Mouse (Mus musculus) embryonic facial prominence, embryonic 14.5 days (tissue): Measurements from ENCODE around the gene Tom1l2. TPM values are rescaled to one million over a fixed set of nuclear protein-coding genes. Genes with fewer than 3 reads are reported as not detected.

Experiments
- ATAC-seq: fragments of 200-750 bp; cut with Nextera tagmentation; 2 replicates; pipeline ENCODE4 v1.8.0; 2017; ENCODE audit warnings: low read depth, moderate number of reproducible peaks, moderate TSS enrichment
- DNase-seq: peaks from one replicate; pipeline ENCODE4 v3.0.0-alpha.2; 2015; ENCODE audit warnings: low spot score
- H3K27ac ChIP-seq: fragments of 300-500 bp; sonication (generic); replicated peaks from 2 replicates; pipeline ENCODE4 v1.5.1; 2014; ENCODE audit warnings: low read depth, mild to moderate bottlenecking, low read length, moderate library complexity
- H3K27me3 ChIP-seq: fragments of 300-500 bp; sonication (generic); replicated peaks from 2 replicates; pipeline ENCODE4 v1.6.1; 2014; ENCODE audit warnings: low read length; ENCODE audit not compliant: control insufficient read depth, insufficient read depth
- H3K36me3 ChIP-seq: fragments of 300-500 bp; sonication (generic); 2 replicates; pipeline ENCODE4 v1.6.1; 2014; ENCODE audit warnings: low read length, mixed read lengths; ENCODE audit not compliant: control insufficient read depth, insufficient read depth
- H3K4me1 ChIP-seq: fragments of 300-500 bp; sonication (generic); 2 replicates; pipeline ENCODE4 v1.6.1; 2014; ENCODE audit warnings: antibody characterized with exemption, low read length; ENCODE audit not compliant: control insufficient read depth, insufficient read depth
- H3K4me2 ChIP-seq: fragments of 300-500 bp; sonication (generic); 2 replicates; pipeline ENCODE4 v1.6.1; 2014; ENCODE audit warnings: low read depth, mild to moderate bottlenecking, low read length, moderate library complexity, mixed read lengths
- H3K4me3 ChIP-seq: fragments of 300-500 bp; sonication (generic); 2 replicates; pipeline ENCODE4 v1.5.1; 2014; ENCODE audit warnings: low read depth, mild to moderate bottlenecking, low read length
- H3K9ac ChIP-seq: fragments of 300-500 bp; sonication (generic); 2 replicates; pipeline ENCODE4 v1.6.1; 2014; ENCODE audit warnings: low read depth, mild to moderate bottlenecking, low read length, moderate library complexity, mixed read lengths
- H3K9me3 ChIP-seq: fragments of 300-500 bp; sonication (generic); 2 replicates; pipeline ENCODE4 v1.6.1; 2016; ENCODE audit warnings: low read length; ENCODE audit not compliant: control insufficient read depth
- WGBS: fragments of 180-500 bp; shearing (Covaris S2); extraction: QIAGEN DNeasy Blood & Tissue Kit; methylation state at CpG from one replicate; pipeline ENCODE4 v1.1.7; 2014; 5-methylcytosine and 5-hydroxymethylcytosine counted together
- polyA plus RNA-seq: library from polyadenylated mRNA; unstranded; fragments of >200 nt; fragmentation: Nextera tagmentation; extraction: Ambion mirVana; gene quantifications from 2 replicates; pipeline ENCODE4 v1.2.1, GENCODE M21; 2014

Tom1l2 gene
- polyA plus RNA-seq, 1 experiment from 2014 or later: 23.4 TPM

DNA sequence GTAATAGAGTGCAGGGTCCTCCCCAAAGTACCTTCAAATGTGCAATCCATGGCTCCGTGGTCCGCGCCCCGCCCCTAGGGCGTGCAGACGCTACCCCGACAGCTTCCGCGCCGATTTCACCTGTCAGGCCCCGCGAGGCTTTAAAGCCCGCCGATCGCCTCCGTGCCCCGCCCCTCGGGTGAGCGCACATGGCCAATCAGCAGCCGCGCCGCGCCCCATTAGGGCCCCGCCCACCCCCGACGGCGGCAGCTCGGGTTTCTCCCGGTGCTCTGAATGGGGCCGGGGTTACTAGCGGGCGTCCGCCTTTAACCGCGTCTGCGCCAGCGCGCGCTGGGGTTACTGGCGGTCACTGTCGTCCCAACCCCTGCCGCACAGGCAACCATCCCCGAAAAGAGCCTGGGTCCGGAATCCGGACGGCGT lies 142.4 kb downstream of the Tom1l2 start:
- DNase-seq (peak; percentile 97), ATAC-seq (peak; percentile 91)
- peaks cover 19% of the 10 kb centered on the region for H3K36me3 ChIP-seq
- peak overlapping the region; percentile 60 for H3K9ac ChIP-seq
- peaks cover 41% of the 10 kb centered on the region for H3K4me1 ChIP-seq
- H3K27ac ChIP-seq: peak overlapping the region; percentile 83
- WGBS: 0% methylated on average over 38 of the region's 47 CpGs
- H3K27me3 ChIP-seq: no peaks in the 10 kb centered on the region
- peak overlapping the region; percentile 47 for H3K4me3 ChIP-seq
- peak overlapping the region; percentile 83 for H3K4me2 ChIP-seq
- no peaks in the 10 kb centered on the region for H3K9me3 ChIP-seq

DNA sequence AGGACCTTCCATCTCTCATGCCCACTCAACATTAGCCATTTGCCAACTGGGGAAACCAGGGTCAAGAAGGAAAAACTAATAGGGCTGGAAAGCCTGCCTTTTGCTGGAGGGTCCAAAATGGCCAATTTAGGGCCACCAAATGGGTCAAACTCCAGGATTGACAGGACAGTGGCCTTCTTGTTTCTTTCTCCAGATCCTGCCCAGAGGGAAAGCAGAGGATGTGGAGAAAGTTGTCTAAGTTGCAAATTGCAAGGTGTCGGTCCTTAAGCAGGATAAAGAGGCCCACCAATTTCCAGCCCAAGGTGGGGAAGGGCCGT lies 142.8 kb downstream of the Tom1l2 start:
- ATAC-seq (no peak), DNase-seq (no peak)
- WGBS: 0% methylated on average over 2 of the region's 2 CpGs
- peak overlapping the region; percentile 83 for H3K4me2 ChIP-seq
- H3K4me3 ChIP-seq: peak overlapping the region; percentile 47
- H3K36me3 ChIP-seq: peaks cover 23% of the 10 kb centered on the region
- H3K27ac ChIP-seq: peak overlapping the region; percentile 78
- peaks cover 41% of the 10 kb centered on the region for H3K4me1 ChIP-seq
- H3K9me3 ChIP-seq: no peaks in the 10 kb centered on the region
- H3K27me3 ChIP-seq: no peaks in the 10 kb centered on the region
- peak overlapping the region; percentile 60 for H3K9ac ChIP-seq

DNA sequence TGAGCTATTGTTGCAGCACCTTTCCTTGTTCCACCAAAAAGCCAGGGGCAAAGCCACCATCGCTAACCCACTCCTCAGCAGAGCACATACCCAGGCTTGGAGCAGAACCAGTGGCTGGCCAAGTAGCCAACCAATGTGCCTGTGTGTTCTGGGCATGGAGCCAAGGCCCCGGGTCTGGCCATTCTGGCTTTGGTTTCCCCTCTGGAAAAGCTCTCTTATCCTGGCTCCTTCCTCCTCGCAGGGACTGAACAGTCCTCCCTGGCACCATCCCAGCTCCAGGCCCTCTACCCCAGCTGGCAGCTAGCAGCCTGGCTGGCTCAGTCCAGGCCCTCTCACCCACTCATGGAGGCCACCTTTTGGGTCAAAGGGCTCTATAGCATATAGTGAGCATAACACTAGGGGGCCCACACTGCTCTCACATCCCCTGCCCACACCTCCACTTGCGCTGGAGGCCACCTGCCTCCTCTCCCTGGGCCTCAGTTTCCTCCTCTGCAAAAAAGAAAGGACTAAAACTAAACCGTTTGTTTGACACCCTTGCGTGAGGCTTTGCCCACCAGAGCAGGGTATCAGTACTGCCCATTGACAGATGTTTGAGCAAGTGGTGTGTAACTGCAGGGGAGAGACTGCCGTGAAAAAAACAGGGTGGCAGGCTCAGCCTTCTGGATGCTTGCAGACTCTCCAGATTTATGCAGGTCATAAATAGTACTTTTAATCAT lies 143.3 kb downstream of the Tom1l2 start:
- Histone ChIP-seq H3K27me3 (no peaks in the 10 kb centered on the region), H3K27ac (peak overlapping the region; percentile 78), H3K9ac (peak overlapping the region; percentile 60), H3K36me3 (peaks cover 28% of the 10 kb centered on the region), H3K4me1 (peaks cover 41% of the 10 kb centered on the region), H3K9me3 (no peaks in the 10 kb centered on the region), H3K4me3 (peak overlapping the region; percentile 47), H3K4me2 (peak overlapping the region; percentile 83)
- WGBS: 38% methylated on average over 7 of the region's 7 CpGs
- peak; percentile 84 for DNase-seq
- peak; percentile 31 for ATAC-seq

DNA sequence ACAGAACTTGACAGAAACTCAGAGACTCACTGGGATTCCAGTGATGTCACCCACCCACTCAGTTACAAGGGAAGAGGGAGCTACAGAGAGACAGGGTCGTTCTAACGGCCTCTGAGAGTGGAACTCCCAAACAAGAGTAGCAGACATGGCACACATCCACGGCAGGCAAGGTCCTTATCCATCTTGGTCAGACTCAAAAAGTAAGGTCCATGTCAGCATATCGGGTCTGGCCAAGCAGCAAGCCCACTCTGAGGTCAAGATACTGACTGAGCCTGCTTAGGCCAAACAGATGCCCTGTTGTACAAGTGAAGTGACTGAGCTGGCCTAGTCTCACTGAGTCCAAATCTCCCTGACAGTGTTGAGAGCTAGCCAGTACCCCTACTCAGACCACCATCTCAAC lies 144.0 kb downstream of the Tom1l2 start:
- no peaks in the 10 kb centered on the region for H3K9me3 ChIP-seq
- H3K27ac ChIP-seq: peak overlapping the region; percentile 78
- peaks cover 41% of the 10 kb centered on the region for H3K4me1 ChIP-seq
- no peak for ATAC-seq
- H3K27me3 ChIP-seq: no peaks in the 10 kb centered on the region
- H3K4me3 ChIP-seq: peak overlapping the region; percentile 47
- no peak for DNase-seq
- WGBS: 40% methylated on average over 4 of the region's 4 CpGs
- H3K4me2 ChIP-seq: peak overlapping the region; percentile 83
- H3K36me3 ChIP-seq: peaks cover 35% of the 10 kb centered on the region
- peak overlapping the region; percentile 60 for H3K9ac ChIP-seq

DNA sequence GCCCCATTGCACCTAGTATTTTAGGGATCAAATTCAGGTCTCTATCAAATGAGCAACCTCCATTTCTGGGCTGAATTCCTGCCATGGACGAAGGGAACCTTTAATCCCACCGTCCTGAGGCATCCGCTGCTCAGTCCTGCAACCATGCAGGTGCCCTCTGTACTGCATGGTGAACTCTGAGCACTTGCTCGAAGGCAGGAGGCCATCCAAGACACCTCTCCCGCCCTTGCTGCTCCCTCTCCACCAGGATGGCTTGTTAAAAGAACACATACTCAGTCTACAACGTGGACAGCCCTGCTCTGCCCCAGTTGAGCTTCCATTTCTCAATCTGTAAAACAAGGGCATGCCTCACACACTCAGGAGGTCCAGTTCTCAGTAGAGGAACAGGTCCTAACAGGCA lies 144.5 kb downstream of the Tom1l2 start:
- Histone ChIP-seq H3K4me1 (peaks cover 41% of the 10 kb centered on the region), H3K9ac (peak overlapping the region; percentile 60), H3K27ac (peak overlapping the region; percentile 78), H3K36me3 (peaks cover 40% of the 10 kb centered on the region), H3K4me3 (peak overlapping the region; percentile 47), H3K4me2 (peak overlapping the region; percentile 83), H3K27me3 (no peaks in the 10 kb centered on the region), H3K9me3 (no peaks in the 10 kb centered on the region)
- no peak for ATAC-seq
- WGBS: 55% methylated on average over 6 of the region's 6 CpGs
- no peak for DNase-seq

DNA sequence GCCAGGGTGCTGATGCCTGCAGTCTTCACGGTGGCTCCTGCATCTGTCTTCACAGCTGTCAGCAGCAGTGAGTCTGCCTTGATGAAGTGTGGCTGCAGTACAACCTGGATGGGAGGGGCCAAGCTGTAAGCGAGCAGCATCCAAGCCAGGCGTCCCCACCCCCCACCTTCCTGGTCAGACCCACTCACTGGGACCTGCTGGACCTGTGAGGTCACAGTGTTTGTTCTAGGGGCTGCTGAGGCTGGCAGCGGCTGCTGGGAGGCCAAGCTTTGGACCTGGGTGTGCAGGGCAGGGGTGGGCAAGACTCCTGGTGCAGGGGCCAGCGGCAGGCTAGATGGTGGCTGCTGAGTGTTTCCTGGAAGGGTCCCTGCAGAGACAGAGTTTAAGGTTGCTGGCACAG lies 146.5 kb downstream of the Tom1l2 start:
- Histone ChIP-seq H3K9me3 (no peaks in the 10 kb centered on the region), H3K4me3 (no peak overlapping the region), H3K4me1 (peaks cover 30% of the 10 kb centered on the region), H3K36me3 (peaks cover 60% of the 10 kb centered on the region), H3K4me2 (no peak overlapping the region), H3K27me3 (no peaks in the 10 kb centered on the region), H3K9ac (no peak overlapping the region), H3K27ac (no peak overlapping the region)
- ATAC-seq: no peak
- no peak for DNase-seq
- WGBS: 67% methylated on average over 5 of the region's 5 CpGs

DNA sequence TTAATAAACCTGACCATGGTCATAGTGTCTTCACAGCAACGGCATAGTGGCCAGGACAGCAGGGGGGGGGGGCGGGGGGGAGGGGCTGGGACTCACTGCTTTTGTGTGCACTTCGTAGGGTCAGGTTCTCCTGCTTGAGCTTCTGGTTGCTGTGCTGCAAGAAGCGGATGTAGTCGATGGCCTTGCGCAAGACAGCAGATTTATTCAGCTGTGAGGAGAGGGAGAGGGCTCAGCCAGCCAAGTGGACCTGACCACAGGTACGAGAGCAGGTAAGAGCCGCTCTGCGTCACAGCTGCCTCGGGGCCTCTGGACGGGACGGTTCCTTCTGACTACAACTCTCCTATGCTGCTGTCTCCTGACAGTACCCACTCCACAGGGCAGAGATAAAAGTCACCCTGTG lies 147.7 kb downstream of the Tom1l2 start:
- Histone ChIP-seq H3K27ac (no peak overlapping the region), H3K27me3 (no peaks in the 10 kb centered on the region), H3K4me1 (peaks cover 21% of the 10 kb centered on the region), H3K4me3 (no peak overlapping the region), H3K36me3 (peaks cover 72% of the 10 kb centered on the region), H3K4me2 (no peak overlapping the region), H3K9me3 (no peaks in the 10 kb centered on the region), H3K9ac (no peak overlapping the region)
- 86% methylated on average over 12 of the region's 12 CpGs for WGBS
- ATAC-seq: no peak
- DNase-seq: no peak

DNA sequence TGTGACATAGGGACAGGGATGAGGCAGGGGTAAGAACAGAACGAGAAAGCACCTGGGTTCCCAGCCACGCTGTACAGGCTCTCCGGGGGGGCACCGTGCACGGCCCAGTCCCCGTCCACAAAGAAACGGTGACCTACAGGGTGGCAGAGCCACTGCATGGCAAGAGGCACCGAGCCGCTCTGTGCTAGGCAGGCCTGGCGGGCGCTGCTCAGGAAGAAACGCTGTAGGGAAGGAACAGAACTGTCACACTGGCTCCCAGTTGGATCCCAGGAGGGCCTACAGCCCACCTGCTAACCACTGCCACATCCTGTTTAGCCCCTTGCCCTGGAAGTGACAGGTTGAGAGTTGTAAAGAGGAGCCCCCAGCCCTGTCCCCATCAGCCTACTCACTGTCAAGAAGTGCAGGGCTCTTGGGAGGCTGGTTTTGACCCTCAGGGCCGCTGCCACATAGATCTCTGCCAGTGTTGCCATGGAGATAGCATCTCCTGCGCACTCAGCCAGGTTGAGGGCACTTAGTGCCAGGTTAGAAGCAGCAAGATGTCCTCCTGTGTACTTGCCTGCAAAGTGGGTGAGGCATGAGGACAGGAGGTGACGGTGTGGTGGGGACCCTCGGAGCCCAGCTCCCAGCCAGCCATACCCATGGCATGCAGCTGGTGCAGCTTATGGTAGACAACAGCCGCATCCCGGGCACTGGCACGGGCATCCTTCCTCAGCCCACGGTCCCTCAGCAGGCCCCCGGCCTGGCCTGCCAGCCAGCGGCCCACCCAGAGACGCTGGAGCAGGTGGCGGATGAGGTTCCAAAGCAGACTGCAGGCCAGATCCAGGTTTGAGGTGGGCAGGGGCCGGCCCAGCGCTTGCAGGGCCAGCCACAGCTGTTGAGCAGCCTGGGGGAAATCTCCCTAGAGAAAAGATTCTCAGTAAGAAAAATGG lies 149.7 kb downstream of the Tom1l2 start:
- no peak for ATAC-seq
- no peaks in the 10 kb centered on the region for H3K9me3 ChIP-seq
- no peak overlapping the region for H3K27ac ChIP-seq
- WGBS: 89% methylated on average over 26 of the region's 26 CpGs
- DNase-seq: no peak
- H3K4me2 ChIP-seq: no peak overlapping the region
- no peaks in the 10 kb centered on the region for H3K27me3 ChIP-seq
- H3K36me3 ChIP-seq: peaks cover 90% of the 10 kb centered on the region
- H3K9ac ChIP-seq: no peak overlapping the region
- no peak overlapping the region for H3K4me3 ChIP-seq
- H3K4me1 ChIP-seq: peaks cover under 1% of the 10 kb centered on the region; the same call in 1 of the 2 replicates
